ENCODE assay signal across 24 mouse cellular contexts in genomic region chr11:69707873-69708381, GRCm38 (mm10). TPM values are rescaled to one million over a fixed set of nuclear protein-coding genes. Genes with fewer than 3 reads are reported as not detected.
DNase-seq lines count a peak whose midpoint lies in the region; ATAC-seq and TF ChIP-seq lines count a peak whose summit lies in the region.
"Had no signal": no experiment of that assay in that cellular context is flagged by ENCODE, and none has a peak within 500 bp of the region (broad histone marks: within the 10 kb centered on the region; RNA-seq: fewer than 3 reads in every experiment).

No protein-coding gene starts in this region.

- H3K9ac ChIP-seq in midbrain, embryonic 11.5 days (ENCODE audit: low read length) = no peak overlapping the region
- H3K9ac ChIP-seq in midbrain, postnatal 0 days (replicated peaks; ENCODE audit: low read length, poor library complexity, severe bottlenecking) = no peak overlapping the region
- H3K9ac ChIP-seq in ES-Bruce4 (ENCODE audit: low read depth, poor library complexity, severe bottlenecking) = peak overlapping the region; percentile 28
- H3K9ac ChIP-seq in ES-E14 (ENCODE audit: insufficient read depth, low read depth, low read length, poor library complexity, severe bottlenecking) = peak overlapping the region; percentile 49; the same call in 1 of the 2 replicates
- H3K9ac ChIP-seq: embryonic facial prominence, embryonic 13.5 days; embryonic facial prominence, embryonic 15.5 days; forebrain, embryonic 12.5 days had no signal

- H3K4me3 ChIP-seq in midbrain, embryonic 11.5 days (ENCODE audit: low read depth, low read length) = no peak overlapping the region
- no peak overlapping the region for H3K4me3 ChIP-seq in midbrain, postnatal 0 days (ENCODE audit: low read depth, low read length)
- H3K4me3 ChIP-seq in ES-Bruce4 (ENCODE audit: low read depth, low read length) = no peak overlapping the region
- H3K4me3 ChIP-seq in ES-E14 (ENCODE audit: insufficient read depth in 1 of 2, low read depth in 1 of 2, low read length in 2 of 2, poor library complexity in 1 of 2, severe bottlenecking in 1 of 2) = no peak overlapping the region
- H3K4me3 ChIP-seq: embryonic facial prominence, embryonic 13.5 days; embryonic facial prominence, embryonic 15.5 days; erythroblast, embryonic 14.5 days; forebrain, embryonic 10.5 days; forebrain, embryonic 12.5 days had no signal

- ATAC-seq in midbrain, embryonic 11.5 days (ENCODE audit: low FRiP score) = no peak
- ATAC-seq in midbrain, postnatal 0 days (ENCODE audit: low FRiP score) = no peak
- ATAC-seq: activated CD4-positive, CD25-positive, alpha-beta regulatory T cell, adult 4 months; forebrain, embryonic 14.5 days; forebrain, embryonic 16.5 days had no signal

- no peaks in the 10 kb centered on the region for H3K36me3 ChIP-seq in midbrain, embryonic 11.5 days (ENCODE audit: control insufficient read depth, insufficient read depth, low read length)
- no peaks in the 10 kb centered on the region for H3K36me3 ChIP-seq in midbrain, postnatal 0 days (ENCODE audit: insufficient read depth, low read length)
- H3K36me3 ChIP-seq in ES-Bruce4 (ENCODE audit: control insufficient read depth, insufficient read depth, low read length, poor library complexity, severe bottlenecking) (no peaks in the 10 kb centered on the region), ES-E14 (ENCODE audit: control insufficient read depth, insufficient read depth, low read length, poor library complexity, severe bottlenecking) (no peaks in the 10 kb centered on the region)
- H3K36me3 ChIP-seq: embryonic facial prominence, embryonic 13.5 days; embryonic facial prominence, embryonic 15.5 days; forebrain, embryonic 10.5 days; forebrain, embryonic 12.5 days had no signal

- peak; percentile 99 for TF ChIP-seq EP300 in ES-Bruce4 (IDR thresholded peaks at IDR 0.05; ENCODE audit: insufficient read depth, low read depth, low read length)

- no peak overlapping the region for H3K4me2 ChIP-seq in midbrain, embryonic 11.5 days
- no peak overlapping the region for H3K4me2 ChIP-seq in midbrain, postnatal 0 days (ENCODE audit: low read depth, low read length, poor library complexity, severe bottlenecking)
- H3K4me2 ChIP-seq: embryonic facial prominence, embryonic 13.5 days; embryonic facial prominence, embryonic 15.5 days; forebrain, embryonic 12.5 days had no signal

- no peak for TF ChIP-seq CTCF in midbrain, postnatal 0 days (IDR thresholded peaks at IDR 0.05)
- no peak for TF ChIP-seq CTCF in ES-Bruce4 (IDR thresholded peaks at IDR 0.05; ENCODE audit: low read depth, low read length)

- no peaks in the 10 kb centered on the region for H3K9me3 ChIP-seq in midbrain, embryonic 11.5 days (ENCODE audit: control insufficient read depth, low read length)
- no peaks in the 10 kb centered on the region for H3K9me3 ChIP-seq in midbrain, postnatal 0 days (ENCODE audit: low read length)
- H3K9me3 ChIP-seq in ES-Bruce4 (replicated peaks; ENCODE audit: control insufficient read depth, insufficient read depth, low read length, poor library complexity, severe bottlenecking) (no peaks in the 10 kb centered on the region), ES-E14 (ENCODE audit: control insufficient read depth, insufficient read depth, low read depth, low read length) (no peaks in the 10 kb centered on the region)
- H3K9me3 ChIP-seq: embryonic facial prominence, embryonic 13.5 days; embryonic facial prominence, embryonic 15.5 days; forebrain, embryonic 10.5 days; forebrain, embryonic 12.5 days had no signal

- 87% methylated on average over 4 of the region's 4 CpGs for WGBS in midbrain, embryonic 11.5 days
- 83% methylated on average over 4 of the region's 4 CpGs for WGBS in midbrain, postnatal 0 days

- no peak overlapping the region for H3K27ac ChIP-seq in midbrain, embryonic 11.5 days (ENCODE audit: low read depth, low read length)
- no peak overlapping the region for H3K27ac ChIP-seq in midbrain, postnatal 0 days (ENCODE audit: low read depth, low read length)
- peak overlapping the region; percentile 99 for H3K27ac ChIP-seq in ES-Bruce4 (ENCODE audit: insufficient read depth, low read length)
- peak overlapping the region; percentile 98 for H3K27ac ChIP-seq in ES-E14 (ENCODE audit: insufficient read depth, low read depth, low read length, poor library complexity, severe bottlenecking)
- H3K27ac ChIP-seq: embryonic facial prominence, embryonic 13.5 days; embryonic facial prominence, embryonic 15.5 days; forebrain, embryonic 10.5 days; forebrain, embryonic 12.5 days had no signal

- no peaks in the 10 kb centered on the region for H3K4me1 ChIP-seq in midbrain, embryonic 11.5 days (ENCODE audit: control insufficient read depth, insufficient read depth, low read length)
- 0 out of 2 replicates have a peak, but pooled peaks cover 2% of the 10 kb centered on the region for H3K4me1 ChIP-seq in midbrain, postnatal 0 days (ENCODE audit: insufficient read depth, low read length)
- H3K4me1 ChIP-seq in ES-Bruce4 (ENCODE audit: control insufficient read depth, insufficient read depth, low read length) = peaks cover 17% of the 10 kb centered on the region
- H3K4me1 ChIP-seq in ES-E14 (ENCODE audit: control insufficient read depth in 2 of 2, insufficient read depth in 2 of 2, low read length in 2 of 2, poor library complexity in 1 of 2) = peaks cover 18 to 26% of the 10 kb centered on the region in 2 experiments
- H3K4me1 ChIP-seq: forebrain, embryonic 12.5 days had no signal

- no peak for TF ChIP-seq POLR2A in ES-Bruce4 (IDR thresholded peaks at IDR 0.05; ENCODE audit: insufficient read depth, low read length)

- peak; percentile 33 for DNase-seq in midbrain, embryonic 11.5 days (ENCODE audit: low spot score, missing footprints)
- no peak for DNase-seq in midbrain, postnatal 0 days (ENCODE audit: low spot score)
- DNase-seq in ES-E14 (ENCODE audit: low read depth, low spot score) = no peak
- no peak for DNase-seq in adrenal gland, adult (ENCODE audit: inconsistent age in 2 of 2, low spot score in 1 of 2)
- DNase-seq in urinary bladder, postnatal 10 days (ENCODE audit: low spot score) = no peak
- no peak for DNase-seq in frontal cortex, postnatal 10 days (ENCODE audit: low spot score in 2 of 2)
- DNase-seq: adrenal gland, adult 2 months; adrenal gland, postnatal 10 days; adrenal gland, postnatal 25 days; cerebellum, adult 11 months; cerebellum, adult 8-10 months; cerebellum, postnatal 36 days; embryo, embryonic 11 days had no signal

- H3K27me3 ChIP-seq in midbrain, embryonic 11.5 days (ENCODE audit: control insufficient read depth, insufficient read depth, low read length) = no peaks in the 10 kb centered on the region
- no peaks in the 10 kb centered on the region for H3K27me3 ChIP-seq in midbrain, postnatal 0 days (ENCODE audit: insufficient read depth, low read length)
- H3K27me3 ChIP-seq in ES-Bruce4 (ENCODE audit: control insufficient read depth, insufficient read depth, low read length, poor library complexity, severe bottlenecking) = no peaks in the 10 kb centered on the region
- H3K27me3 ChIP-seq: embryonic facial prominence, embryonic 13.5 days; embryonic facial prominence, embryonic 15.5 days; forebrain, embryonic 12.5 days had no signal

- in situ Hi-C loops in ES-E14 (cut with MboI; ENCODE audit: low sequenced_read_pairs in 2 of 2, unreplicated experiment in 2 of 2) = no loop called here

TF ChIP-seq in ES-E14, 5 proteins besides CTCF, POLR2A, EP300 and RAD21:
- TF ChIP-seq ZC3H11A (IDR thresholded peaks at IDR 0.05; ENCODE audit: borderline replicate concordance, low read depth, low read length) = no peak
- TF ChIP-seq ZNF384 (IDR thresholded peaks at IDR 0.05; ENCODE audit: low read depth, low read length) = no peak
- no peak for TF ChIP-seq MAFK (IDR thresholded peaks at IDR 0.05; ENCODE audit: insufficient read depth, low read depth, low read length)
- TF ChIP-seq CHD2 (IDR thresholded peaks at IDR 0.05; ENCODE audit: low read depth, low read length) = no peak
- TF ChIP-seq HCFC1 (IDR thresholded peaks at IDR 0.05; ENCODE audit: borderline replicate concordance, insufficient read depth, low read length) = no peak
TF ChIP-seq in ES-E14: peak in this region for 0.

RNA-seq across cellular contexts. Expression of gene Tnfsfm13, which starts 12.0 kb away (rescaled TPM):
- 0.78 and 1.6 TPM in 2 replicates for polyA plus RNA-seq in midbrain, embryonic 11.5 days (2014; fragmentation: Nextera tagmentation; extraction: Ambion mirVana)
- 1.3 and 1.8 TPM in 2 replicates for total RNA-seq in midbrain, postnatal 0 days (2014; rRNA removed)
- 1.2 and 1.9 TPM in 2 replicates for polyA plus RNA-seq in midbrain, postnatal 0 days (2015; fragmentation: Nextera tagmentation; extraction: Ambion mirVana)
- 1.9 and 3.6 TPM in 2 replicates for polyA plus RNA-seq in ES-Bruce4 (2011; ENCODE audit: insufficient read depth, insufficient read length, low read depth, missing spikeins)
- total RNA-seq in ES-E14 (2012; rRNA removed) = 13.7 and 19.9 TPM in 2 replicates
- total RNA-seq: MEL had no signal
- polyA plus RNA-seq: activated CD4-positive, CD25-positive, alpha-beta regulatory T cell, adult 4 months; erythroblast, embryonic 14.5 days had no signal

RNA-seq across cellular contexts. Expression of gene Tnfsf12, which starts 12.3 kb away (rescaled TPM):
- polyA plus RNA-seq in midbrain, embryonic 11.5 days (2014; fragmentation: Nextera tagmentation; extraction: Ambion mirVana) = 2.0 and 2.8 TPM in 2 replicates
- total RNA-seq in midbrain, postnatal 0 days (2014; rRNA removed) = 4.7 and 6.2 TPM in 2 replicates
- 4.3 and 4.5 TPM in 2 replicates for polyA plus RNA-seq in midbrain, postnatal 0 days (2015; fragmentation: Nextera tagmentation; extraction: Ambion mirVana)
- 3.4 and 4.1 TPM in 2 replicates for polyA plus RNA-seq in ES-Bruce4 (2011; ENCODE audit: insufficient read depth, insufficient read length, low read depth, missing spikeins)
- 8.7 and 16.1 TPM in 2 replicates for total RNA-seq in ES-E14 (2012; rRNA removed)
- total RNA-seq: common myeloid progenitor, adult 5-6 weeks; MEL had no signal
- polyA plus RNA-seq: activated CD4-positive, CD25-positive, alpha-beta regulatory T cell, adult 4 months had no signal

RNA-seq across cellular contexts. Expression of gene Tnfsf13, which starts 22.3 kb away (rescaled TPM):
- not detected in 2 replicates for polyA plus RNA-seq in midbrain, embryonic 11.5 days (2014; fragmentation: Nextera tagmentation; extraction: Ambion mirVana)
- 0.27 and 0.57 TPM in 2 replicates for total RNA-seq in midbrain, postnatal 0 days (2014; rRNA removed)
- polyA plus RNA-seq in midbrain, postnatal 0 days (2015; fragmentation: Nextera tagmentation; extraction: Ambion mirVana) = 0.96 and 1.1 TPM in 2 replicates
- polyA plus RNA-seq in ES-Bruce4 (2011; ENCODE audit: insufficient read depth, insufficient read length, low read depth, missing spikeins) = 1.3 and 2.9 TPM in 2 replicates
- total RNA-seq in ES-E14 (2012; rRNA removed) = 8.6 and 11.7 TPM in 2 replicates
- polyA plus RNA-seq: activated CD4-positive, CD25-positive, alpha-beta regulatory T cell, adult 4 months; erythroblast, embryonic 14.5 days; forebrain, embryonic 10.5 days had no signal

RNA-seq across cellular contexts. Expression of gene Senp3, which starts 26.0 kb away (rescaled TPM):
- 80.6 and 90.8 TPM in 2 replicates for polyA plus RNA-seq in midbrain, embryonic 11.5 days (2014; fragmentation: Nextera tagmentation; extraction: Ambion mirVana)
- 81.7 and 89.2 TPM in 2 replicates for total RNA-seq in midbrain, postnatal 0 days (2014; rRNA removed)
- 70.3 and 74.0 TPM in 2 replicates for polyA plus RNA-seq in midbrain, postnatal 0 days (2015; fragmentation: Nextera tagmentation; extraction: Ambion mirVana)
- 198 and 221 TPM in 2 replicates for polyA plus RNA-seq in ES-Bruce4 (2011; ENCODE audit: insufficient read depth, insufficient read length, low read depth, missing spikeins)
- 265 and 282 TPM in 2 replicates for total RNA-seq in ES-E14 (2012; rRNA removed)

RNA-seq across cellular contexts. Expression of gene Eif4a1, which starts 35.7 kb away (rescaled TPM):
- 877 and 900 TPM in 2 replicates for polyA plus RNA-seq in midbrain, embryonic 11.5 days (2014; fragmentation: Nextera tagmentation; extraction: Ambion mirVana)
- 767 and 793 TPM in 2 replicates for total RNA-seq in midbrain, postnatal 0 days (2014; rRNA removed)
- polyA plus RNA-seq in midbrain, postnatal 0 days (2015; fragmentation: Nextera tagmentation; extraction: Ambion mirVana) = 501 and 502 TPM in 2 replicates
- polyA plus RNA-seq in ES-Bruce4 (2011; ENCODE audit: insufficient read depth, insufficient read length, low read depth, missing spikeins) = 1,464 and 1,502 TPM in 2 replicates
- total RNA-seq in ES-E14 (2012; rRNA removed) = 1,512 and 1,948 TPM in 2 replicates

Comparison
In these comparisons a context has a peak if more than half of its experiments do, and no peak if none do; other contexts are left out.
1. H3K27ac ChIP-seq: peak in ES-Bruce4 (single experiment) and ES-E14 (single experiment); none in midbrain, embryonic 11.5 days (single experiment) and midbrain, postnatal 0 days (single experiment).
2. H3K9ac ChIP-seq: peak in ES-Bruce4 (single experiment) and ES-E14 (single experiment); none in midbrain, embryonic 11.5 days (single experiment) and midbrain, postnatal 0 days (single experiment).